Comparison of ENCODE assay signal across 28 mouse cellular contexts in the genomic region with DNA sequence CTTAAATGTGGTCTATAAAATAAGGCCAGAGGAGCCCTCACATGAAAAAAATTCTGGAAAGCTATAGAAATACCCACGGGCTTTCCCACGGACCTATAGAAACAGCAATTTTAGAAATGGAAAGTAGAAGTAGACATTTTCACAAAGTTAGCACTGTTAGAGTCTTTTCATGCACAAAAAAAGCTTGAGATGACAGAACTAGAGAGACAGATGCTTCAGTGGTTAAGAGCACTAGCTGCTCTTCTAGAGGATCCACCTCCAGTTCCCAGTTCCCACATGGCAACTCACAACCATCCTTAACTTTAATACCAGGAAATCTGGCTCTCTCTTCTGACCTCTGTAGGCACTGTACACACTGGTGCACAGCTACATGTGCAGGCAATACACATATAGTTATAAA.
"Had no signal": no experiment of that assay in that cellular context is flagged by ENCODE, and none has a peak within 500 bp of the region (broad histone marks: within the 10 kb centered on the region; RNA-seq: fewer than 3 reads in every experiment).

No protein-coding gene starts in this region.

- H3K36me3 ChIP-seq: embryonic facial prominence, embryonic 10.5 days; embryonic facial prominence, embryonic 12.5 days; embryonic facial prominence, embryonic 13.5 days; embryonic facial prominence, embryonic 15.5 days; forebrain, embryonic 10.5 days; forebrain, embryonic 12.5 days; forebrain, embryonic 15.5 days had no signal

- H3K4me1 ChIP-seq: embryonic facial prominence, embryonic 10.5 days; embryonic facial prominence, embryonic 12.5 days; embryonic facial prominence, embryonic 13.5 days; embryonic facial prominence, embryonic 15.5 days; forebrain, embryonic 10.5 days; forebrain, embryonic 12.5 days; forebrain, embryonic 13.5 days; forebrain, embryonic 15.5 days had no signal

- ATAC-seq: forebrain, embryonic 13.5 days; forebrain, embryonic 14.5 days; forebrain, embryonic 15.5 days; forebrain, embryonic 16.5 days; forebrain, postnatal 0 days had no signal

- H3K9me3 ChIP-seq: embryonic facial prominence, embryonic 10.5 days; embryonic facial prominence, embryonic 12.5 days; embryonic facial prominence, embryonic 13.5 days; embryonic facial prominence, embryonic 15.5 days; forebrain, embryonic 10.5 days; forebrain, embryonic 12.5 days; forebrain, embryonic 13.5 days; forebrain, embryonic 15.5 days had no signal

- H3K4me3 ChIP-seq: embryonic facial prominence, embryonic 10.5 days; embryonic facial prominence, embryonic 12.5 days; embryonic facial prominence, embryonic 13.5 days; embryonic facial prominence, embryonic 15.5 days; erythroblast, embryonic 14.5 days; forebrain, embryonic 10.5 days; forebrain, embryonic 12.5 days; forebrain, embryonic 13.5 days; forebrain, embryonic 15.5 days; gastrocnemius, adult 2 months; heart, adult 2 months had no signal

- H3K27me3 ChIP-seq: embryonic facial prominence, embryonic 12.5 days; embryonic facial prominence, embryonic 13.5 days; embryonic facial prominence, embryonic 15.5 days; forebrain, embryonic 12.5 days; forebrain, embryonic 13.5 days; forebrain, embryonic 15.5 days had no signal

- H3K4me2 ChIP-seq: embryonic facial prominence, embryonic 12.5 days; embryonic facial prominence, embryonic 13.5 days; embryonic facial prominence, embryonic 15.5 days; forebrain, embryonic 12.5 days; forebrain, embryonic 13.5 days; forebrain, embryonic 15.5 days had no signal

- H3K27ac ChIP-seq: embryonic facial prominence, embryonic 10.5 days; embryonic facial prominence, embryonic 12.5 days; embryonic facial prominence, embryonic 13.5 days; embryonic facial prominence, embryonic 15.5 days; forebrain, embryonic 10.5 days; forebrain, embryonic 12.5 days; forebrain, embryonic 13.5 days; forebrain, embryonic 15.5 days; gastrocnemius, adult 2 months; heart, adult 2 months had no signal

- DNase-seq: cerebellum, adult 8-10 months; cerebellum, adult 9-10 months; cerebellum, adult 9-11 months; cerebellum, postnatal 10 days; cerebellum, postnatal 14 days; cerebellum, postnatal 25 days; cerebellum, postnatal 36 days; embryo, embryonic 11 days; forebrain, postnatal 0 days; gastrocnemius, adult 2 months; gastrocnemius, postnatal 10 days; gastrocnemius, postnatal 14 days; gastrocnemius, postnatal 25 days; gastrocnemius, postnatal 36 days; heart, adult 11 months; heart, adult 18-20 months; heart, adult 2 months had no signal

- H3K9ac ChIP-seq: embryonic facial prominence, embryonic 12.5 days; embryonic facial prominence, embryonic 13.5 days; embryonic facial prominence, embryonic 15.5 days; forebrain, embryonic 12.5 days; forebrain, embryonic 13.5 days; forebrain, embryonic 15.5 days; forebrain, postnatal 0 days had no signal
